Mouse (Mus musculus): ENCODE data around the gene Gm14226.
"Not testable (repeated sequence)": the region's sequence is repeated elsewhere in the genome, so short reads cannot be mapped to it uniquely, and the experiment has no call there.

Gene Gm14226

GRCm38 (mm10) chr2:155018251-155018755 lies at the start of gene Gm14226:
Gene Gm14226 (plus strand): TSS chr2:155018266.
- not testable (repeated sequence) for DNase-seq (ENCODE audit: low spot score in 2 of 2)

GRCm38 (mm10) chr2:154969740-154970397 lies 48.2 kb upstream of the Gm14226 start:
- peak in 1 of 2 experiments; percentile 6 for DNase-seq (ENCODE audit: low spot score in 2 of 2)

GRCm38 (mm10) chr2:154971919-154972692 lies 46.0 kb upstream of the Gm14226 start:
- DNase-seq (ENCODE audit: low spot score in 2 of 2), result no peak

- no peak for DNase-seq (ENCODE audit: low spot score in 2 of 2)
Observed at GRCm38 (mm10) chr2:154972981-154973380, 45.1 kb upstream of the Gm14226 start.

GRCm38 (mm10) chr2:154986609-154987008 lies 31.5 kb upstream of the Gm14226 start:
- DNase-seq (ENCODE audit: low spot score in 2 of 2), result no peak

GRCm38 (mm10) chr2:154991411-154991810 lies 26.7 kb upstream of the Gm14226 start:
- DNase-seq (ENCODE audit: low spot score in 2 of 2), result no peak

- DNase-seq (ENCODE audit: low spot score in 2 of 2), result no peak
Observed at GRCm38 (mm10) chr2:154992083-154992482, 26.0 kb upstream of the Gm14226 start.

- DNase-seq (ENCODE audit: low spot score in 2 of 2), result no peak
Observed at GRCm38 (mm10) chr2:155005491-155005890, 12.6 kb upstream of the Gm14226 start.

- no peak for DNase-seq (ENCODE audit: low spot score in 2 of 2)
Observed at GRCm38 (mm10) chr2:155011086-155011656, 6.9 kb upstream of the Gm14226 start.

- no peak for DNase-seq (ENCODE audit: low spot score in 2 of 2)
Observed at GRCm38 (mm10) chr2:155012991-155013390, 5.1 kb upstream of the Gm14226 start.

- DNase-seq (ENCODE audit: low spot score in 2 of 2), result not testable (repeated sequence)
Observed at GRCm38 (mm10) chr2:155016751-155017150, 1.3 kb upstream of the Gm14226 start.

GRCm38 (mm10) chr2:155018762-155019641 lies 936 bp downstream of the Gm14226 start:
- peak in 1 of 2 experiments; percentile 63 for DNase-seq (ENCODE audit: low spot score in 2 of 2)

GRCm38 (mm10) chr2:155019673-155020072 lies 1.6 kb downstream of the Gm14226 start:
- DNase-seq (ENCODE audit: low spot score in 2 of 2), result peak; percentile 89 to 93

GRCm38 (mm10) chr2:155020247-155020826 lies 2.3 kb downstream of the Gm14226 start:
- DNase-seq (ENCODE audit: low spot score in 2 of 2), result not testable (repeated sequence)

GRCm38 (mm10) chr2:155030831-155031230 lies 12.8 kb downstream of the Gm14226 start:
- peak in 1 of 2 experiments; percentile 18 for DNase-seq (ENCODE audit: low spot score in 2 of 2)

GRCm38 (mm10) chr2:155032938-155033710 lies 15.1 kb downstream of the Gm14226 start:
- no peak for DNase-seq (ENCODE audit: low spot score in 2 of 2)

- no peak for DNase-seq (ENCODE audit: low spot score in 2 of 2)
Observed at GRCm38 (mm10) chr2:155039956-155040355, 21.9 kb downstream of the Gm14226 start.

- DNase-seq (ENCODE audit: low spot score in 2 of 2), result no peak
Observed at GRCm38 (mm10) chr2:155044542-155044941, 26.5 kb downstream of the Gm14226 start.

- DNase-seq (ENCODE audit: low spot score in 2 of 2), result no peak
Observed at GRCm38 (mm10) chr2:155045075-155045474, 27.0 kb downstream of the Gm14226 start.

GRCm38 (mm10) chr2:155046803-155047202 lies 28.7 kb downstream of the Gm14226 start:
- no peak for DNase-seq (ENCODE audit: low spot score in 2 of 2)
